Mouse (Mus musculus): ENCODE measurements around the gene Cacnb4. TPM values are rescaled to one million over a fixed set of nuclear protein-coding genes. Genes with fewer than 3 reads are reported as not detected.

Gene Cacnb4
- polyA plus RNA-seq, 1 experiment from 2014 or later: 1.7 TPM

GRCm38 (mm10) chr2:52626266-52626665 lies 50.4 kb downstream of the Cacnb4 start:
- ATAC-seq: no peak
- ChIA-PET POLR2A (no interaction called here), CTCF (no interaction called here)
- TF ChIP-seq CTCF (IDR thresholded peaks at IDR 0.05): no peak
- in situ Hi-C loops (cut with MboI; ENCODE audit: low pct_unique_long_range_greater_than_20kb): loop anchor here (5.0 to 25.0 kb wide), 3 partner anchors 116 to 1486 kb away; partner anchors contain the start of gene Stam2
- H3K27me3 ChIP-seq: no peaks in the 10 kb centered on the region
- no peak for DNase-seq (ENCODE audit: low read depth, low spot score)

GRCm38 (mm10) chr2:52625731-52626130 lies 50.9 kb downstream of the Cacnb4 start:
- no peak for TF ChIP-seq CTCF (IDR thresholded peaks at IDR 0.05)
- ChIA-PET CTCF (interaction anchor here (0.6 to 1.0 kb wide), 2 partner anchors 12 to 207 kb away, joined by 3 read pairs; no protein-coding TSS in a partner anchor), POLR2A (no interaction called here)
- DNase-seq (ENCODE audit: low read depth, low spot score) (no peak), ATAC-seq (no peak)
- no peaks in the 10 kb centered on the region for H3K27me3 ChIP-seq
- in situ Hi-C loops (cut with MboI; ENCODE audit: low pct_unique_long_range_greater_than_20kb): loop anchor here (5.0 to 25.0 kb wide), 3 partner anchors 117 to 1487 kb away; partner anchors contain the start of gene Stam2

DNA sequence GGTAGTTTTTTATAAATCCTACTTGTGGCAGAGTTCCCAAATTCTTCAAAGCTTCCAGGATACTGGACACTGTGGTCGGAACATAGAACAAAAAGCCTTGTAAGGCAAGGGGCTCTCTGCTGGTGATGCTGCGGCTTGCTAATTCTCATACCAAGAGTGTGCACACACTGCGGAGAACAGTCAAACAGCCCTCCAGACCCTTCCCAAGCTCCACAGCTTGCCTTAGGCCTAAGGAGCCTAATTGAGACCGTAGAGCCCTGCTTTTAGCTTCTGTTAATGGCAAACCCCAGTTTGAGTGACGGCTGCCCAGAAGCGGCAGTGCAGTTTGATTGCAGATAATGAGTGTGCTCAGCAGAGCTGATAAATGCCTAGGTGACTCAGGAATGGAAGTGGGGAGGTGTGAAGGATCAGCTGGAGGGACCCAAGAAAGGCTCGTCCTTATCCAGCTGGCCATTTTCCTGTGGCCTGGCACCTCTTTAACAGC lies 52.7 kb downstream of the Cacnb4 start:
- TF ChIP-seq CTCF (IDR thresholded peaks at IDR 0.05): no peak
- ChIA-PET CTCF (interaction anchor here (0.6 to 1.2 kb wide), 5 partner anchors 9 to 243 kb away, joined by 3 to 5 read pairs (median 3); no protein-coding TSS in a partner anchor), POLR2A (interaction anchor here (0.6 kb wide), 1 partner anchor 568 kb away, joined by 3 read pairs; no protein-coding TSS in a partner anchor)
- in situ Hi-C loops (cut with MboI; ENCODE audit: low pct_unique_long_range_greater_than_20kb): loop anchor here (25.0 kb wide), 1 partner anchor 637 kb away; no protein-coding TSS in a partner anchor
- no peaks in the 10 kb centered on the region for H3K27me3 ChIP-seq
- ATAC-seq (peak; percentile 63), DNase-seq (ENCODE audit: low read depth, low spot score) (peak; percentile 41)

- no peaks in the 10 kb centered on the region for H3K27me3 ChIP-seq
- in situ Hi-C loops (cut with MboI; ENCODE audit: low pct_unique_long_range_greater_than_20kb): loop anchor here (25.0 kb wide), 1 partner anchor 636 kb away; no protein-coding TSS in a partner anchor
- no peak for TF ChIP-seq CTCF (IDR thresholded peaks at IDR 0.05)
- ChIA-PET POLR2A (interaction anchor here (0.6 kb wide), 1 partner anchor 569 kb away, joined by 3 read pairs; no protein-coding TSS in a partner anchor), CTCF (interaction anchor here (0.6 to 1.2 kb wide), 4 partner anchors 9 to 243 kb away, joined by 3 to 5 read pairs (median 4); no protein-coding TSS in a partner anchor)
- ATAC-seq: peak; percentile 68
- DNase-seq (ENCODE audit: low read depth, low spot score): peak; percentile 43
Observed at GRCm38 (mm10) chr2:52623461-52623860, 53.2 kb downstream of the Cacnb4 start.

DNA sequence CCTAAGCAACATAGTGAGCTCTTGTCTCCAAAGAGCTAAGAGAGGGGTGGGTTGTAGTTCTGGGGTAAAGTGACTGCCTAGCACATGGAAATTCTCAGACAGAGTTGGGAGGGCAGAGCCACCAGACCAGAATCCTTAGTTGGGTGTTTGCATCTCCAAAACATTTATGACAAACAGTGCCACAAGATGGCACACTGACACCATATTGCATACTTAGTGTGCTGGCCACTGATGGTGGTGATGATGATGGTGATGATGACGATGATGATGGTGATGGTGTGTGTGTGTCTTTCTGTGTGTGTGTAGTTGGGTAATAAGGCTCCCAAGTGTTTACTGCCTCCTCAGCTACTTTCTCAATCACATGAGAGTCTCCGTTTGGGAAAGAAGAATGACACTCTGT lies 54.0 kb downstream of the Cacnb4 start:
- CTCF ChIA-PET: interaction anchor here (0.9 kb wide), 1 partner anchor 460 kb away, joined by 3 read pairs; no protein-coding TSS in a partner anchor
- H3K27me3 ChIP-seq: no peaks in the 10 kb centered on the region
- no peak for DNase-seq (ENCODE audit: low read depth, low spot score)

DNA sequence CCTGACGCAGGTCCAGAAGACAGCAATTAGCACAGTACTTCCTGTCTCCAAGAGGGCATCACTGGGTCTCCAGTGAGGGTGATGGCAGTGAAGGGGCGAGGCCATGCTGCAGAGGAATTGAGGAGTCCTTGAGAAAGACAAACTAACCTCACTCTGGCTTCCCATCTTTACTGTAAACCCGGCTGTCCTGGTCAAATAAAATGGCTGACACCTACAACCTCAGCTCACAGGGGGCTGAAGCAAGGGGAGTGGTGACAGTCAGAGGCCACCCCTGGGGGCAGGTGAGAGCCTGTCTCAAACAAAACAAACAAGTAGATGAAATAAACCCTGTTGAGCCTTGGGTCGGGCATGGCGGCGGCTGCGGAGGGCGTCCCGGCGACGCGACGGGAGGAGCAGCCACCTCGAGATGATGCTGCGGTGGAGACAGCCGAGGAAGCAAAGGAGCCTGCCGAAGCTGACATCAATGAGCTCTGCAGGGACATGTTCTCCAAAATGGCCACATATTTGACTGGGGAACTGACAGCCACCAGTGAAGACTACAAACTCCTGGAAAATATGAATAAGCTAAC lies 57.1 kb downstream of the Cacnb4 start:
- DNase-seq (ENCODE audit: low read depth, low spot score): no peak
- POLR2A ChIA-PET: no interaction called here
- no peak for ATAC-seq
- CTCF ChIA-PET: no interaction called here
- H3K27me3 ChIP-seq: no peaks in the 10 kb centered on the region
- in situ Hi-C loops (cut with MboI; ENCODE audit: low pct_unique_long_range_greater_than_20kb): loop anchor here (25.0 kb wide), 1 partner anchor 632 kb away; no protein-coding TSS in a partner anchor
- TF ChIP-seq CTCF (IDR thresholded peaks at IDR 0.05): no peak

More for the DNA sequence above, 54.0 kb downstream of the Cacnb4 start:
- ATAC-seq: no peak
- peak; percentile 60 for TF ChIP-seq CTCF (IDR thresholded peaks at IDR 0.05)
- in situ Hi-C loops (cut with MboI; ENCODE audit: low pct_unique_long_range_greater_than_20kb): loop anchor here (25.0 kb wide), 1 partner anchor 635 kb away; no protein-coding TSS in a partner anchor
- POLR2A ChIA-PET: interaction anchor here (0.6 kb wide), 1 partner anchor 44 kb away, joined by 3 read pairs; no protein-coding TSS in a partner anchor

DNA sequence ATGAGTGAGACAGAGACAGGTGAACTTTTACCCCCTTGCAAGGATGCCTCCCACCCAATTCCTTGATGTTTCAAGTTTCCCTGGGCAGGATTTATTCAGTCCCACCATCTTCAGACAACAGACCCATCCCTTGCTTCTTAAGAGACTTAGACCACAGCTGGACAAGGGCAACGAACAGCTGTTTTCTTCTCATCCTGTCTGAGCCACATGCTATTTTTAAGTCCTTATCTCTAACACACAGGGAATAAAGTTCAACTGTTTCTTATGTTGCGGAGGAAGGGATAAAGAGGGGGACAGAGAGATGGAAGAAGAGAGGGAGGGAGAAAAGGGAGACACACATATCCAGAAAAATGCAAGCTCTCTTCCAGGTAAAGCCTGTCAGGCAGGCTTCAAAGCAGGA lies 57.8 kb downstream of the Cacnb4 start:
- ATAC-seq (no peak), DNase-seq (ENCODE audit: low read depth, low spot score) (no peak)
- POLR2A ChIA-PET: no interaction called here
- CTCF ChIA-PET: no interaction called here
- no peaks in the 10 kb centered on the region for H3K27me3 ChIP-seq
- in situ Hi-C loops (cut with MboI; ENCODE audit: low pct_unique_long_range_greater_than_20kb): loop anchor here (25.0 kb wide), 1 partner anchor 632 kb away; no protein-coding TSS in a partner anchor
- no peak for TF ChIP-seq CTCF (IDR thresholded peaks at IDR 0.05)

- in situ Hi-C loops (cut with MboI; ENCODE audit: low pct_unique_long_range_greater_than_20kb): loop anchor here (25.0 kb wide), 1 partner anchor 628 kb away; no protein-coding TSS in a partner anchor
- TF ChIP-seq CTCF (IDR thresholded peaks at IDR 0.05): no peak
- H3K27me3 ChIP-seq: no peaks in the 10 kb centered on the region
- ATAC-seq: no peak
- DNase-seq (ENCODE audit: low read depth, low spot score): no peak
- ChIA-PET POLR2A (interaction anchor here (0.7 kb wide), 2 partner anchors 36 to 408 kb away, joined by 4 to 5 read pairs; no protein-coding TSS in a partner anchor), CTCF (interaction anchor here (0.9 to 2.7 kb wide), 3 partner anchors 18 to 107 kb away, joined by 3 to 9 read pairs (median 3); no protein-coding TSS in a partner anchor)
Observed at GRCm38 (mm10) chr2:52615429-52615828, 61.2 kb downstream of the Cacnb4 start.

- TF ChIP-seq CTCF (IDR thresholded peaks at IDR 0.05): no peak
Observed at GRCm38 (mm10) chr2:52613888-52614287, 62.7 kb downstream of the Cacnb4 start.

GRCm38 (mm10) chr2:52609486-52609885 lies 67.1 kb downstream of the Cacnb4 start:
- ATAC-seq: no peak
- no peak for DNase-seq (ENCODE audit: low read depth, low spot score)
- POLR2A ChIA-PET: no interaction called here
- no peak for TF ChIP-seq CTCF (IDR thresholded peaks at IDR 0.05)
- CTCF ChIA-PET: no interaction called here
- H3K27me3 ChIP-seq: no peaks in the 10 kb centered on the region
- in situ Hi-C loops (cut with MboI; ENCODE audit: low pct_unique_long_range_greater_than_20kb): loop anchor here (25.0 kb wide), 1 partner anchor 622 kb away; no protein-coding TSS in a partner anchor

More at GRCm38 (mm10) chr2:52613888-52614287, 62.7 kb downstream of the Cacnb4 start:
- in situ Hi-C loops (cut with MboI; ENCODE audit: low pct_unique_long_range_greater_than_20kb): loop anchor here (25.0 kb wide), 1 partner anchor 627 kb away; no protein-coding TSS in a partner anchor
- H3K27me3 ChIP-seq: no peaks in the 10 kb centered on the region
- POLR2A ChIA-PET: no interaction called here
- ATAC-seq (no peak), DNase-seq (ENCODE audit: low read depth, low spot score) (no peak)
- CTCF ChIA-PET: no interaction called here
